Mouse (Mus musculus): Measurements from ENCODE around the gene Il1r1. TPM values are rescaled to one million over a fixed set of nuclear protein-coding genes. Genes with fewer than 3 reads are reported as not detected.

The Il1r1 gene
- polyA plus RNA-seq, 1 experiment from 2014 or later = 0.13 TPM

DNA sequence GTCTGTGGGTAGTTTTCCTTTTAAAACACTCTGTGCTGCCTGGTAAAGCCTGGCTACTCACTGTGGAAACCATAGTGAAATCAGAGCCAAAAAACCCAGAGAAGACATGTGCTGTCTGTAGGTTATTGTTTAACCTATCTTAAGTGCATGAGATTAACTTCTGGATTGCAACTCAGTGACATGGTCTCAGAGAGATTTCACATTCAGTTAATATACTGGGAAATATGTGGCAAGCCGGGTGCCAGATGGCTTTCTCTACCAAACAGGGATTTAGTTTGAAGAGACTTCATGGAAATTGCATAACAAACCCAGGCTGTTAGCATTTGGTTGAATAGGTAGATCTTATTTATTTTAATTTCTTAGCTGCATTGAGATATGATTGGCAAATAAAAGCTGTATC is 17.8 kb downstream of the Il1r1 start:
- H3K27ac ChIP-seq = no peak overlapping the region
- no peaks in the 10 kb centered on the region for H3K36me3 ChIP-seq (ENCODE audit: inconsistent target)
- 100% methylated on average over 1 of the region's 1 CpGs for WGBS (ENCODE audit: missing documents)
- H3K4me3 ChIP-seq (ENCODE audit: inconsistent target) = no peak overlapping the region
- H3K79me2 ChIP-seq (ENCODE audit: inconsistent target) = no peaks in the 10 kb centered on the region

DNA sequence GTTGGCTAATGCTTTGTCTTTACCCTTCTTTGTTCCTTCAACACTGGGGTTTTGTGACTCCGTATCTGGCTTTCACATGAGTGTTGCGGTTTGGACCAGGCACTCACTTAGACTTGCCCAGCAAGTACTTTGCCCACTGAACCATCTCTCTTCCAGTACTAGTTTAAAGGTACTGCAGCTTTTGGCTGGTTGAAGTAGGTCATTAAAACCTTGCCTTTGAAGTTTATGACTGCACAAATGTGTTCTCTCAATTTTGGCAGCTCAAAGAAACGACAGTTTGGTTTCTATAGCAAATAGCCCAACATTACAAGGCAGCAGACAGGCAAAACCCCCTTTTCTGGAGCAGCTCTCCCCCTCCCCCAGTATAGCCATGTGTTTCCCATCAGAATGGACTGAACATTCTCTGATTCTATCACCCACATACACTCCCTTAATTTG is 18.7 kb downstream of the Il1r1 start:
- Histone ChIP-seq H3K4me3 (ENCODE audit: inconsistent target) (no peak overlapping the region), H3K79me2 (ENCODE audit: inconsistent target) (no peaks in the 10 kb centered on the region), H3K27ac (no peak overlapping the region), H3K36me3 (ENCODE audit: inconsistent target) (no peaks in the 10 kb centered on the region)
- WGBS (ENCODE audit: missing documents) = 92% methylated on average over 3 of the region's 3 CpGs

DNA sequence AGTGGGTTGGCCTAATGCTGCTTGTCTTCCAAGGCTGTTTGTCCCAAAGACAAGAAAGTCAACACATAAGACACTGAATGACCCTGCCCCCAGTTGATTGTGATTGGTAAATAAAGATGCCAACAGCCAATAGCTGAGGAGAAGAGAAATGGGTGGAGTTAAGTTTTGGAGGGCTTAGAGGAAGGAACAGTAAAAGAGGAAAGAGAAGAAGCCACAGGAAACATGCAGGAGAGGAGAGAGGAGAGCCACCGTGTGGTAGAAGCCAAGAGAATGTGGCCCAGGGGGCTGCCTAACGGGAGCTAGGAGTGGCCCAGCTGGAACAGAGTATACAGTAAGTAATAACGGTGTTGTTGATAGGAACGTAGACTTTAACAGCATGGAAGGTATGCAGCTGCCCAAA is 25.5 kb downstream of the Il1r1 start:
- Histone ChIP-seq H3K79me2 (ENCODE audit: inconsistent target) (no peaks in the 10 kb centered on the region), H3K36me3 (ENCODE audit: inconsistent target) (no peaks in the 10 kb centered on the region), H3K27ac (no peak overlapping the region), H3K4me3 (ENCODE audit: inconsistent target) (no peak overlapping the region)
- 13% methylated on average over 3 of the region's 4 CpGs for WGBS (ENCODE audit: missing documents)

DNA sequence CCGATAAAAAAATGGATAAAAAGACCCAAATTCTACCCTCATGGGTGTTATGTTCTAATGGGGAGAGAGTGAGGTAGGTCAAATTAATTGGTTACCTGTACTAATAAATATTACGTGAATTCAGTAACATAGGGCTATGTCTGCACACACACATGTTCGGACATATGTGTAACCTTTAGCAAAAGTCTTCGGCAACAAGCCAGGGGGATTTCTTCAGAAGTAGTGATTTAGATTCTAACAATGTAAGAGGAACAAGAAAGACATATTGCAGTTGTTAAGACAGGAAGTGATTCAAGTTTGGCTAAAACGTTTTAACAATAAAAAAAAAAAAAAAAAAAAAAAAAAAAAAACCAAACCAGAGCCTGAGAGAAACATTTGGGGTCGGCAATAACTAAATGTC is 27.6 kb downstream of the Il1r1 start:
- WGBS (ENCODE audit: missing documents) = 43% methylated on average over 6 of the region's 6 CpGs

DNA sequence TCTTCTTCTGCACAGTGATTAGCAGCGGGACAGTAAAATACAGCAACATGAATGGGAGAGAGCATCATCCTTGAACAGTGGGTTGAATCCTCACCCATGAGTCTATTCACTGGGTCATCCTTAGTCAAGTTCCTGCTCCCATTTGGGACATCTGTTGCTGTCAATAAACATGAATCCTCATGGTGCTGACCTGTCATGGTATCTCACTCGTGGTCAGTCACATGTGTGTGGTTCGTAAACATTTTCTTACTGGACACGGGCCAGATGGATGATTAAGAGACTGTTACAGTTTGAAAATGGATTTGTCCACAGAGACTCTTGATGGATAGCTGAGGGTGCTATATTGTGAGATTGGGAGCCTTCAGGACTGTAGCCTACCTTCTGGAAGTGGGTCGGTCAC is 29.1 kb downstream of the Il1r1 start:
- no peaks in the 10 kb centered on the region for H3K79me2 ChIP-seq (ENCODE audit: inconsistent target)
- 95% methylated on average over 5 of the region's 5 CpGs for WGBS (ENCODE audit: missing documents)
- H3K4me3 ChIP-seq (ENCODE audit: inconsistent target) = no peak overlapping the region
- no peak overlapping the region for H3K27ac ChIP-seq
- H3K36me3 ChIP-seq (ENCODE audit: inconsistent target) = no peaks in the 10 kb centered on the region

More for the DNA sequence above, 27.6 kb downstream of the Il1r1 start:
- Histone ChIP-seq H3K4me3 (ENCODE audit: inconsistent target) (no peak overlapping the region), H3K36me3 (ENCODE audit: inconsistent target) (no peaks in the 10 kb centered on the region), H3K27ac (no peak overlapping the region), H3K79me2 (ENCODE audit: inconsistent target) (no peaks in the 10 kb centered on the region)

DNA sequence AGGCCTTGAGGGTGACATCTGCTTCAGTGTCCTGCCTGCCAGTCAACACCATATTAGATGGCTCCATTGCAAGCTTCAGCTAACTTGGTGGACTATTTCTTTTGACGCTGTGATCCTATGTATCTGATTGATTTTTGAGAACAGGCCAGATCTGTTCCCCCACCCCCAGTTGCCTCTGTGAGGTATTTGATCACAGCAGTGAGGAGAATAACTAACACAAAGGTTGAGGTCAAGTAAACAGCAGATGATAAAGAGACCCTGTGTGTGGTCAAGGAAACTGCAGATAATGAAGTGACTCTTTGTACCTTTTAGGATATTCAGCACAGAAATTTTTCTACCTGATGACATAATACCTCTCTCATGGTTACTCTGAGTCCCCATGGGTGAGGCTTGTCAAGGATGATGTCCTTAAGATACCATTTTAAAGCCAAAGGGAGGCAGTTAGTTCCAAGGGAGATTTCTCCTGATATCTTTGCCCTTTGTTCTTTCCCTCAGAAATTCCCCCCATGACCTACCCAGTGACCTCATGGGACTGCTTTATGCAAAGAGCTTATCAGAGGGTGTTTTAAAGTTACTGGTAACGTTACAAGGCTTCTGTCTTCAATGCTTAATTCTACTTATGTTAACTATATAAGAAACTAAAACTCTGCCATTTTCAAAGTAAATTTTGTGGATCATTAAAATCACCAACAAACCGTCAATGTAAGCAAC is 29.6 kb downstream of the Il1r1 start:
- no peak overlapping the region for H3K27ac ChIP-seq
- WGBS (ENCODE audit: missing documents) = 90% methylated on average over 3 of the region's 3 CpGs
- H3K36me3 ChIP-seq (ENCODE audit: inconsistent target) = no peaks in the 10 kb centered on the region
- H3K79me2 ChIP-seq (ENCODE audit: inconsistent target) = no peaks in the 10 kb centered on the region
- H3K4me3 ChIP-seq (ENCODE audit: inconsistent target) = no peak overlapping the region

DNA sequence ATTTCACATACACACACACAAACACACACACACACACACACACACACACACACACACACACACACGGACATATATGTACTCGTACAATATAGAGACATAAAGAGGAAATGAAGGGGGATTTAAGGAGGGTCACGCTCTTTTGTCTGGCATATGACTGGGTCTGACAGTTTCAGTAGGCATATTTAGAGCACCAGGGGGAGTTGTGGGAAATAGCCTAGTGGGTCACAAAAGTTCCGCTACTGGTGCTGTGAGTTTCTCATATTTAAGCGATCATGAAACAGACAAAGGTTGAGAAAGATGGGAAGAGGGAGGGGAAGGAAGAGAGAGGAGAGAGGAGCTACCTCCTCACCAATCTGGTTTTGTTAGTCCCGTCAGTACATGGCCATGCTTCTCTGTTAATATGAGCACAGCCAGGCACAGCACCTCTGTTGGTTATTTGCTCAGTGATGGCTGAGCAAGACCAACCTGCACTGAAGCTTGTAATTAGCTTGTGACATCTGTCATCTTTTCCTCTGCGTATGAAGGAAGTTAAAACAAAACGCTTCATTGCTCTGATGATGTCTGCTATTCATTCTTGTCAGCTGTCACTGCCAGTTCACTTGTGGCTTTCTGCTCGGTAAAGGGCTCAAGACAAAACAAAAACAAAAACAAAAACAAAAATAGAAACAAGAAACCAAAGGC is 37.7 kb downstream of the Il1r1 start:
- WGBS (ENCODE audit: missing documents) = 44% methylated on average over 7 of the region's 9 CpGs
- H3K4me3 ChIP-seq (ENCODE audit: inconsistent target) = no peak overlapping the region

DNA sequence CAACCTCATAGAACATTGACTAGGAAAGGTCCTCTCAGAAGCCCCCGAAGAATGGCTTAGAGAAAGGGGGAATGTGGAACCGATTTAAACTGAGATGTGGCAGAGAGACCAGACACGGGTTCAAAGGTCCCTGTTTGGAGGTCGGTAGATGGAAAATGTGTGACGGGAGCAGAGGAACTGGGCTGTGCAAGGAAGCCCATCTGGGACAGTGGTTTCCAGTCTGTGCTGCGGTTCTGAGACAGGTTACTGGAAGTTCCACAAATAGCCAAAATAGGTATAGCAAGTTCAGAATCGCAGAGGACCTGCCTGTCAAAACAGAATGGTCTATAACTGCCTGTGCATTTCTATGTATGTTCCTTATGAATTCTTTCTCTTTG is 38.2 kb downstream of the Il1r1 start:
- Histone ChIP-seq H3K27ac (no peak overlapping the region), H3K4me3 (ENCODE audit: inconsistent target) (no peak overlapping the region), H3K79me2 (ENCODE audit: inconsistent target) (no peaks in the 10 kb centered on the region), H3K36me3 (ENCODE audit: inconsistent target) (no peaks in the 10 kb centered on the region)
- WGBS (ENCODE audit: missing documents) = 15% methylated on average over 7 of the region's 7 CpGs

More for the DNA sequence above, 37.7 kb downstream of the Il1r1 start:
- Histone ChIP-seq H3K27ac (no peak overlapping the region), H3K79me2 (ENCODE audit: inconsistent target) (no peaks in the 10 kb centered on the region), H3K36me3 (ENCODE audit: inconsistent target) (no peaks in the 10 kb centered on the region)

DNA sequence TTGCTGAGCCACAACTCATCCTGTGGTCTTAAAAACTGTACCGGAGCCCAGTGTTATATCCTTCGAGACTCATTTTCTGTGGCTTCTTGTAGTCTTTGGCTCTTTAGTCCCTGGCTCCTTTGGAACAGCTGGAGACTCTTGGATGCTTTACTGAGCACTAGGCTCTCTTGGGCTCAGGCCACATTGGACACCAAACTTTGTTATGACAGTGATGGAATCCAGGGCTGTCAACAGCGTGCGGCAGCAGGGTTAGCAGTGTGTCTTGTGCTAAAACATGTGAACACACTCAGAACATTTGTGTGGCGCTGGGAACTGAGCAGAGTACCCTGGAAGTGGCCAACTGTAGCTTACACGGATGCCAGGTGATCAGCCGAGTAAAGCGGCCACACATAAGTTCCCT is 38.8 kb downstream of the Il1r1 start:
- Histone ChIP-seq H3K27ac (no peak overlapping the region), H3K79me2 (ENCODE audit: inconsistent target) (no peaks in the 10 kb centered on the region), H3K4me3 (ENCODE audit: inconsistent target) (no peak overlapping the region), H3K36me3 (ENCODE audit: inconsistent target) (no peaks in the 10 kb centered on the region)
- 82% methylated on average over 8 of the region's 8 CpGs for WGBS (ENCODE audit: missing documents)

DNA sequence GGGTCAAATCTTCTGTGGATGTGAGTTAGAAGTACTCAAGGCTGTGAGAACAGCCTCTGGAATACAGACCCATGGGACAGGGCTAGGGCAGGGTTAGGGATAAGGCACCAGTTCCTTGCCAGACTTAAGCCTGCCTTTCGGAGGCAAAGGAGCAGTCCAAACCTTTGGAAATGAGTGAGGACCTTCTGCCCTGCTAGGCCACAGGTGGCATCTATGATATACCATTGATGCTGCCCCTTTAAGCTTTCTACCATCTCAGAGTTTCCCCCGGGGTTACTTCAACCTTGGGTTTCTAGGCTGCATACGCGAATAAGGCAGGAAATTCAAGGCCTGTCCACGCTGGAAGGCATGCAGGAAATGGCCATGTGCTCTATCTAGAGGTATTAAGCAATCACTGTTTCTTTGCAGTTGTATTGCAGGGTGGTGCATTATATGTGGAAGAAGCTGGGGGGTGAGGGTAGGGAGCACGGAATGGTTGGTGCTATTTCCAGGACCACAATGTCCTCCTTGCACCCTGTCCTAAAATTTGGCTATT is 40.5 kb downstream of the Il1r1 start:
- H3K27ac ChIP-seq = no peak overlapping the region
- 26% methylated on average over 6 of the region's 6 CpGs for WGBS (ENCODE audit: missing documents)
- H3K4me3 ChIP-seq (ENCODE audit: inconsistent target) = no peak overlapping the region
- no peaks in the 10 kb centered on the region for H3K36me3 ChIP-seq (ENCODE audit: inconsistent target)
- no peaks in the 10 kb centered on the region for H3K79me2 ChIP-seq (ENCODE audit: inconsistent target)

DNA sequence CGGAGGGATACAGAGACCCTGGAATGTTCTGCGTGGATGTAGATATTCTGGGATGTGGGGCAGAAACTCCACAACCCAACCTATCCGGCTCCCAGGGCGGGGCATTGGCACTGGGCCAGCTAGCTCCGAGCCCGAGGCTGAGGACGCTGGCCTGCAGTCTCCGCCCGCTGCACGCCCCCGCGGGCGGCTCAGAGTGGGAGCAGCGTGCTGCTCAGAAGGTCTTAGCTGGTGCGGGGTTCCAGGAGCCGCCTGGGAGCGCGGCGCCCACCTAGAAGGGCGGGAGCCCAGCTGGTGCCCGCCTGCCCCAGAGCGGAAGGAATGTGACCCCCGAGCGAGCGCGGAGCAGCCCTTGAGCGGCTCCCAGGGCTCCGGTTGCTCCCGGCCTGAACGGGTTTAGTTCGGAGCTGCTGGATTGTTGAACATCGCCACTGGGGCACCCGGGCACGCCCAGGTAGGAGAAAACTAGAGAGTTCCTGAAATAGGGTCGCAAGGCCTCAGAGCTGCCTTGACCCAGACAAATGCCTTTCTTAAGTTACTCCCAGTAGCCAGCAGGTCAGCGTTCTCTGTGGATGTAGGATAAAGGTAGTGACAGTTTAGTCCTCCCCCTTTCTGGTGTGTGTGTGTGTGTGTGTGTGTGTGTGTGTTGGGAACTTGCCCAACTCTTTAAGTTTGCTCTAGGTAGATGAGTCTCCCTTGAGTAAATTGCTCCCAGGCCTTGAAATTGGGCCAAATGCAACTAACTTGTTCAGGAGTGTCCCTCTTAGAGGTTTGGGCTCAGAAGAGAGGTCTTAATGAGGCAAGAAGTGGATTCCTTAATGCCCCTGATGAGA is 41.8 kb downstream of the Il1r1 start:
- Histone ChIP-seq H3K79me2 (ENCODE audit: inconsistent target) (no peaks in the 10 kb centered on the region), H3K36me3 (ENCODE audit: inconsistent target) (no peaks in the 10 kb centered on the region), H3K4me3 (ENCODE audit: inconsistent target) (no peak overlapping the region), H3K27ac (no peak overlapping the region)
- 10% methylated on average over 30 of the region's 36 CpGs for WGBS (ENCODE audit: missing documents)

DNA sequence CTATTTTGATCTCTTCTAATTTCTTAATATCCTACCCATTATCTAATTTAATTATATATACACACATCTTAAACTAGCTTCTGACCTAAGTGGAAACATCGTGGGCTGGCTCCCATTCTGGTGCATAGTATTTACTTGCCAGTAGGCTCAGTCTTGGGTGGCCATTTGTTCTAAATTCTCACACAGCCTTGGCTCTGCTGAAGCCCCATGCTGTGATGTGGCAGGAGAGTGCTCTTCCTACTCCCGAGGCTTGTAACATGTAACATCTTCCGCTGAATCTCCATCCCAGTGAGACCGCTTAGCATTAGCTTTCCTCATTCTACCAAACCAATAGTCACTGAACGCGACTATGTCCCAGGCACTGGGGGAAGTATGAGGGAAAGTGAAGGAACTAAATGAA is 43.0 kb downstream of the Il1r1 start:
- no peaks in the 10 kb centered on the region for H3K79me2 ChIP-seq (ENCODE audit: inconsistent target)
- 68% methylated on average over 6 of the region's 6 CpGs for WGBS (ENCODE audit: missing documents)
- H3K36me3 ChIP-seq (ENCODE audit: inconsistent target) = no peaks in the 10 kb centered on the region
- H3K27ac ChIP-seq = no peak overlapping the region
- H3K4me3 ChIP-seq (ENCODE audit: inconsistent target) = no peak overlapping the region

DNA sequence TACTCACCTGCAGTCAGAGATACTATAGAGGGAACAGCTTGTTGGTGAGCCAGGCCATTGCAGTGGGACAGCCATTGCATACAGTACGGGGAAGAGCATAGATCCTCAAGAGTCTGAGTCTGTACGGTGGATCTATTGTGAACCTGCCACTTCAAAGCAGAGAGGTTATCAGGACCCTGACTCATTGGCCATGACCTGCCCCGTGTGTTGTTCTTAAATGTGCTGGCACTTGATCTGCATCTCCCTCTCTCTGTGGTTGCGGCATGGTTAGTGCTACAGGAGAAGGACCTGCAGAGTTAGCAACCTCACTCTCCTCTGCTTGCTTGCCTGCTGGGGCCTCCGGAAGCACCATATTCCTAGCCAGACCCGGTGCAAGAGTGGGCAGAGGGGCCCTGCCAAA is 43.7 kb downstream of the Il1r1 start:
- 56% methylated on average over 6 of the region's 6 CpGs for WGBS (ENCODE audit: missing documents)
- no peak overlapping the region for H3K4me3 ChIP-seq (ENCODE audit: inconsistent target)

DNA sequence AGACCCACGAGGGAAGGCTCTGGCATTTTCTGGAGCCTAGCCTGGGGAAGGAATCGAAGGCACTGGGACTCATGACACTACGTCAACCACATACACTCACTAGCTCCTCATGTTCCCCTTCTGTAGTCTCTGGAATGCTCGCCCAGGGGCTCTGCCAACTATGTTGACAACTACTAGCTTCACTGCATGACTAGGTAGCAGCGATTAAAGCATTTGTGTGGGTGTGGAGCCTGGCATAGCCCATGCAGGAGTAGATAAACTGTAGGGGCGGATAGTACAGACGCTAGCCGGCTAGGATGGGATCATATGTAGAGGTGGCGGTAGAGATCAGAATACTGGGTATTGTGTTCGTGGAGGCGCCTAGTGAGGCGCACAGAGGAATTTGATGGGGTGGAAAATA is 45.5 kb downstream of the Il1r1 start:
- Histone ChIP-seq H3K79me2 (ENCODE audit: inconsistent target) (no peaks in the 10 kb centered on the region), H3K4me3 (ENCODE audit: inconsistent target) (no peak overlapping the region), H3K27ac (no peak overlapping the region), H3K36me3 (ENCODE audit: inconsistent target) (no peaks in the 10 kb centered on the region)
- 94% methylated on average over 12 of the region's 12 CpGs for WGBS (ENCODE audit: missing documents)

More for the DNA sequence above, 43.7 kb downstream of the Il1r1 start:
- H3K36me3 ChIP-seq (ENCODE audit: inconsistent target) = no peaks in the 10 kb centered on the region
- H3K27ac ChIP-seq = no peak overlapping the region
- H3K79me2 ChIP-seq (ENCODE audit: inconsistent target) = no peaks in the 10 kb centered on the region

DNA sequence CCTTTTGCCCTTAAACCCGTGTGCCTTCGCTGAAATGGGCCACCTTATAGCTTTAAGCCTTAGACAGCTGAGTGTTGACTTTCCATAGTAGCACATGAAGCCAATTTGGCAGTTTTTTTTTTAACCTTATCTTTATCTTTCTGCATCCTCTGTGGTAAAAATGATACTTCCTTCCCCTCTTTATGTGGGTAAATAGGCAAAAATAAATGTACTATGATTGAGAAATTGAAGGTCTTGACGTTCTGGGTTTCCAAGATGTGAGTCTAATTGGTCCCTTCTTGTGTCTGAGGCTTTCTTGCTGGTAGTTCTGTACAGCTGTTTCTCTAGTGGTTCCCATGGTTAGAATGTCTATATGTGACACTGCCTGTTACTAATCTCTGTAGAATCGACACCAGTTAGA is 46.2 kb downstream of the Il1r1 start:
- no peak overlapping the region for H3K27ac ChIP-seq
- no peaks in the 10 kb centered on the region for H3K79me2 ChIP-seq (ENCODE audit: inconsistent target)
- H3K36me3 ChIP-seq (ENCODE audit: inconsistent target) = no peaks in the 10 kb centered on the region
- H3K4me3 ChIP-seq (ENCODE audit: inconsistent target) = no peak overlapping the region
- WGBS (ENCODE audit: missing documents) = 20% methylated on average over 4 of the region's 4 CpGs
